Mouse (Mus musculus): ENCODE data around the gene Pianp. TPM values are rescaled to one million over a fixed set of nuclear protein-coding genes. Genes with fewer than 3 reads are reported as not detected.

Pianp gene
- polyA plus RNA-seq, 1 experiment, result 21.4 TPM

GRCm38 (mm10) chr6:124961021-124961420 is 35.5 kb upstream of the Pianp start:
- H3K36me3 ChIP-seq (ENCODE audit: control insufficient read depth, insufficient read depth, low read length, poor library complexity, severe bottlenecking), result peaks cover 41% of the 10 kb centered on the region
- H3K27ac ChIP-seq (ENCODE audit: insufficient read depth, low read length), result 0 out of 2 replicates have a peak overlapping the region, but pooled peaks have one; percentile 10
- H3K27me3 ChIP-seq (ENCODE audit: control insufficient read depth, insufficient read depth, low read length, poor library complexity, severe bottlenecking), result no peaks in the 10 kb centered on the region
- H3K4me1 ChIP-seq (ENCODE audit: control insufficient read depth, insufficient read depth, low read length), result no peaks in the 10 kb centered on the region
- H3K9me3 ChIP-seq (replicated peaks; ENCODE audit: control insufficient read depth, insufficient read depth, low read length, poor library complexity, severe bottlenecking), result no peaks in the 10 kb centered on the region
- no peak overlapping the region for H3K4me3 ChIP-seq (ENCODE audit: low read depth, low read length)
- H3K9ac ChIP-seq (ENCODE audit: low read depth, poor library complexity, severe bottlenecking), result no peak overlapping the region; the same call in 1 of the 2 replicates
- no peak for TF ChIP-seq EP300 (IDR thresholded peaks at IDR 0.05; ENCODE audit: insufficient read depth, low read depth, low read length)
- no peak for TF ChIP-seq POLR2A (IDR thresholded peaks at IDR 0.05; ENCODE audit: insufficient read depth, low read length)
- no peak for TF ChIP-seq CTCF (IDR thresholded peaks at IDR 0.05; ENCODE audit: low read depth, low read length)

GRCm38 (mm10) chr6:124964638-124965037 is 31.9 kb upstream of the Pianp start:
- Histone ChIP-seq H3K9ac (ENCODE audit: low read depth, poor library complexity, severe bottlenecking) (peak overlapping the region; percentile 90), H3K27ac (ENCODE audit: insufficient read depth, low read length) (peak overlapping the region; percentile 58), H3K4me1 (ENCODE audit: control insufficient read depth, insufficient read depth, low read length) (no peaks in the 10 kb centered on the region), H3K4me3 (ENCODE audit: low read depth, low read length) (peak overlapping the region; percentile 95), H3K9me3 (replicated peaks; ENCODE audit: control insufficient read depth, insufficient read depth, low read length, poor library complexity, severe bottlenecking) (no peaks in the 10 kb centered on the region), H3K36me3 (ENCODE audit: control insufficient read depth, insufficient read depth, low read length, poor library complexity, severe bottlenecking) (peaks cover 24% of the 10 kb centered on the region), H3K27me3 (ENCODE audit: control insufficient read depth, insufficient read depth, low read length, poor library complexity, severe bottlenecking) (no peaks in the 10 kb centered on the region)
- TF ChIP-seq EP300 (IDR thresholded peaks at IDR 0.05; ENCODE audit: insufficient read depth, low read depth, low read length), result no peak

- Histone ChIP-seq H3K9ac (ENCODE audit: low read depth, poor library complexity, severe bottlenecking) (peak within 1 kb of the TSS; percentile 90), H3K9me3 (replicated peaks; ENCODE audit: control insufficient read depth, insufficient read depth, low read length, poor library complexity, severe bottlenecking) (no peaks in the 10 kb centered on the region), H3K4me1 (ENCODE audit: control insufficient read depth, insufficient read depth, low read length) (no peaks in the 10 kb centered on the region), H3K36me3 (ENCODE audit: control insufficient read depth, insufficient read depth, low read length, poor library complexity, severe bottlenecking) (peaks cover 20% of the 10 kb centered on the region), H3K27me3 (ENCODE audit: control insufficient read depth, insufficient read depth, low read length, poor library complexity, severe bottlenecking) (no peaks in the 10 kb centered on the region), H3K4me3 (ENCODE audit: low read depth, low read length) (peak within 1 kb of the TSS; percentile 95), H3K27ac (ENCODE audit: insufficient read depth, low read length) (peak within 1 kb of the TSS; percentile 88)
- TF ChIP-seq CTCF (IDR thresholded peaks at IDR 0.05; ENCODE audit: low read depth, low read length), result no peak
- TF ChIP-seq POLR2A (IDR thresholded peaks at IDR 0.05; ENCODE audit: insufficient read depth, low read length), result no peak
- TF ChIP-seq EP300 (IDR thresholded peaks at IDR 0.05; ENCODE audit: insufficient read depth, low read depth, low read length), result peak; percentile 60; the same call in 1 of the 2 replicates
Observed at GRCm38 (mm10) chr6:124965088-124965719, 31.3 kb upstream of the Pianp start, which contains the start of gene Cops7a. TSS of gene Cops7a (minus strand) at chr6:124965538.

GRCm38 (mm10) chr6:124965747-124966146 is 30.7 kb upstream of the Pianp start:
- Histone ChIP-seq H3K36me3 (ENCODE audit: control insufficient read depth, insufficient read depth, low read length, poor library complexity, severe bottlenecking) (peaks cover 19% of the 10 kb centered on the region), H3K9ac (ENCODE audit: low read depth, poor library complexity, severe bottlenecking) (peak overlapping the region; percentile 90)
- TF ChIP-seq CTCF (IDR thresholded peaks at IDR 0.05; ENCODE audit: low read depth, low read length) (no peak), POLR2A (IDR thresholded peaks at IDR 0.05; ENCODE audit: insufficient read depth, low read length) (no peak)

GRCm38 (mm10) chr6:124966466-124967118 is 29.9 kb upstream of the Pianp start:
- Histone ChIP-seq H3K27ac (ENCODE audit: insufficient read depth, low read length) (peak overlapping the region; percentile 3), H3K27me3 (ENCODE audit: control insufficient read depth, insufficient read depth, low read length, poor library complexity, severe bottlenecking) (no peaks in the 10 kb centered on the region), H3K9me3 (replicated peaks; ENCODE audit: control insufficient read depth, insufficient read depth, low read length, poor library complexity, severe bottlenecking) (no peaks in the 10 kb centered on the region), H3K4me3 (ENCODE audit: low read depth, low read length) (peak overlapping the region; percentile 95), H3K9ac (ENCODE audit: low read depth, poor library complexity, severe bottlenecking) (peak overlapping the region; percentile 90), H3K4me1 (ENCODE audit: control insufficient read depth, insufficient read depth, low read length) (no peaks in the 10 kb centered on the region), H3K36me3 (ENCODE audit: control insufficient read depth, insufficient read depth, low read length, poor library complexity, severe bottlenecking) (peaks cover 12% of the 10 kb centered on the region)
- TF ChIP-seq EP300 (IDR thresholded peaks at IDR 0.05; ENCODE audit: insufficient read depth, low read depth, low read length), result no peak
- TF ChIP-seq CTCF (IDR thresholded peaks at IDR 0.05; ENCODE audit: low read depth, low read length), result peak; percentile 44

More at GRCm38 (mm10) chr6:124965747-124966146, 30.7 kb upstream of the Pianp start:
- H3K27ac ChIP-seq (ENCODE audit: insufficient read depth, low read length), result peak overlapping the region; percentile 88
- no peaks in the 10 kb centered on the region for H3K27me3 ChIP-seq (ENCODE audit: control insufficient read depth, insufficient read depth, low read length, poor library complexity, severe bottlenecking)
- H3K4me1 ChIP-seq (ENCODE audit: control insufficient read depth, insufficient read depth, low read length), result no peaks in the 10 kb centered on the region
- H3K9me3 ChIP-seq (replicated peaks; ENCODE audit: control insufficient read depth, insufficient read depth, low read length, poor library complexity, severe bottlenecking), result no peaks in the 10 kb centered on the region
- peak overlapping the region; percentile 95 for H3K4me3 ChIP-seq (ENCODE audit: low read depth, low read length)

- H3K4me1 ChIP-seq (ENCODE audit: control insufficient read depth, insufficient read depth, low read length), result no peaks in the 10 kb centered on the region
- peaks cover 2% of the 10 kb centered on the region; the same call in 1 of the 2 replicates for H3K9me3 ChIP-seq (replicated peaks; ENCODE audit: control insufficient read depth, insufficient read depth, low read length, poor library complexity, severe bottlenecking)
- H3K36me3 ChIP-seq (ENCODE audit: control insufficient read depth, insufficient read depth, low read length, poor library complexity, severe bottlenecking), result peaks cover 4% of the 10 kb centered on the region
- H3K9ac ChIP-seq (ENCODE audit: low read depth, poor library complexity, severe bottlenecking), result no peak overlapping the region
- TF ChIP-seq CTCF (IDR thresholded peaks at IDR 0.05; ENCODE audit: low read depth, low read length) (peak; percentile 24), EP300 (IDR thresholded peaks at IDR 0.05; ENCODE audit: insufficient read depth, low read depth, low read length) (no peak), POLR2A (IDR thresholded peaks at IDR 0.05; ENCODE audit: insufficient read depth, low read length) (no peak)
- no peaks in the 10 kb centered on the region for H3K27me3 ChIP-seq (ENCODE audit: control insufficient read depth, insufficient read depth, low read length, poor library complexity, severe bottlenecking)
- H3K27ac ChIP-seq (ENCODE audit: insufficient read depth, low read length), result no peak overlapping the region
- H3K4me3 ChIP-seq (ENCODE audit: low read depth, low read length), result no peak overlapping the region
Observed at GRCm38 (mm10) chr6:124967766-124968165, 28.7 kb upstream of the Pianp start.
